In genomic region chr5:113110929-113111328, GRCm38 (mm10) we compare ENCODE assay signal across 9 mouse cellular contexts. TPM values are rescaled to one million over a fixed set of nuclear protein-coding genes. Genes with fewer than 3 reads are reported as not detected.
A peak's percentile ranks its signal among the peaks of the same experiment; 100 is the strongest.
DNase-seq lines count a peak whose midpoint lies in the region; ATAC-seq and TF ChIP-seq lines count a peak whose summit lies in the region.
"Had no signal": no experiment of that assay in that cellular context is flagged by ENCODE, and none has a peak within 500 bp of the region (broad histone marks: within the 10 kb centered on the region; RNA-seq: fewer than 3 reads in every experiment).

No protein-coding gene starts in this region.

- peaks cover 50% of the 10 kb centered on the region for H3K4me1 ChIP-seq in lung, embryonic 15.5 days
- H3K4me1 ChIP-seq in lung, adult 2 months (ENCODE audit: control insufficient read depth, insufficient read depth, low read length): peaks cover 16% of the 10 kb centered on the region
- H3K4me1 ChIP-seq in embryonic facial prominence, embryonic 15.5 days: peaks cover 62% of the 10 kb centered on the region
- H3K4me1 ChIP-seq in limb, embryonic 15.5 days: peaks cover 50% of the 10 kb centered on the region
- peaks cover 58% of the 10 kb centered on the region for H3K4me1 ChIP-seq in olfactory bulb, adult 2 months (ENCODE audit: control insufficient read depth, insufficient read depth, low read length)

- no peaks in the 10 kb centered on the region for H3K9me3 ChIP-seq in lung, embryonic 15.5 days
- H3K9me3 ChIP-seq in embryonic facial prominence, embryonic 15.5 days (replicated peaks): no peaks in the 10 kb centered on the region
- no peaks in the 10 kb centered on the region for H3K9me3 ChIP-seq in limb, embryonic 15.5 days

- H3K27ac ChIP-seq in lung, embryonic 15.5 days: peak overlapping the region; percentile 58
- peak overlapping the region; percentile 63 for H3K27ac ChIP-seq in embryonic facial prominence, embryonic 15.5 days (replicated peaks)
- H3K27ac ChIP-seq in limb, embryonic 15.5 days: peak overlapping the region; percentile 54; the same call in 1 of the 2 replicates
- peak overlapping the region; percentile 76 for H3K27ac ChIP-seq in olfactory bulb, adult 2 months (ENCODE audit: insufficient read depth, low read depth, low read length)

- WGBS in lung, embryonic 15.5 days: 7% methylated on average over 1 of the region's 1 CpGs
- 10% methylated on average over 1 of the region's 1 CpGs for WGBS in lung, adult 2 months
- WGBS in embryonic facial prominence, embryonic 15.5 days: 5% methylated on average over 1 of the region's 1 CpGs
- 0% methylated on average over 1 of the region's 1 CpGs for WGBS in limb, embryonic 15.5 days
- 14% methylated on average over 1 of the region's 1 CpGs for WGBS in olfactory bulb, adult 2 months

- no peak for DNase-seq in lung, adult 2 months
- DNase-seq in right cerebral cortex, postnatal 14 days: no peak
- DNase-seq in right cerebral cortex, postnatal 25 days: no peak
- no peak for DNase-seq in thymus, postnatal 4 days
- DNase-seq: kidney, adult 2 months had no signal

- ATAC-seq in lung, embryonic 15.5 days (ENCODE audit: borderline replicate concordance, extremely low read depth, low FRiP score, low TSS enrichment): no peak
- no peak for ATAC-seq in embryonic facial prominence, embryonic 15.5 days (ENCODE audit: insufficient number of reproducible peaks, low FRiP score, low TSS enrichment, low read depth)
- no peak for ATAC-seq in limb, embryonic 15.5 days (ENCODE audit: insufficient number of reproducible peaks, low FRiP score, low TSS enrichment, low read depth)

- H3K36me3 ChIP-seq in lung, embryonic 15.5 days: no peaks in the 10 kb centered on the region
- no peaks in the 10 kb centered on the region for H3K36me3 ChIP-seq in embryonic facial prominence, embryonic 15.5 days
- no peaks in the 10 kb centered on the region for H3K36me3 ChIP-seq in limb, embryonic 15.5 days

- TF ChIP-seq CTCF in lung, adult 2 months (IDR thresholded peaks at IDR 0.05; ENCODE audit: insufficient read depth, low read length): no peak
- TF ChIP-seq CTCF in olfactory bulb, adult 2 months (IDR thresholded peaks at IDR 0.05; ENCODE audit: insufficient read depth, low read depth, low read length): no peak

- H3K9ac ChIP-seq in lung, embryonic 15.5 days: no peak overlapping the region
- no peak overlapping the region for H3K9ac ChIP-seq in embryonic facial prominence, embryonic 15.5 days
- H3K9ac ChIP-seq in limb, embryonic 15.5 days: no peak overlapping the region

- TF ChIP-seq POLR2A in lung, adult 2 months (IDR thresholded peaks at IDR 0.05; ENCODE audit: borderline replicate concordance, extremely low read depth, low read depth, low read length): no peak
- TF ChIP-seq POLR2A in olfactory bulb, adult 2 months (IDR thresholded peaks at IDR 0.05; ENCODE audit: insufficient read depth, low read depth, low read length): no peak

- no peak overlapping the region for H3K4me3 ChIP-seq in lung, embryonic 15.5 days
- no peak overlapping the region for H3K4me3 ChIP-seq in lung, adult 2 months (replicated peaks; ENCODE audit: extremely low read depth, low read depth, low read length)
- no peak overlapping the region for H3K4me3 ChIP-seq in embryonic facial prominence, embryonic 15.5 days (replicated peaks)
- H3K4me3 ChIP-seq in limb, embryonic 15.5 days: no peak overlapping the region
- H3K4me3 ChIP-seq in olfactory bulb, adult 2 months (ENCODE audit: insufficient read depth, low read depth, low read length): no peak overlapping the region

- H3K4me2 ChIP-seq in lung, embryonic 15.5 days: no peak overlapping the region
- no peak overlapping the region for H3K4me2 ChIP-seq in embryonic facial prominence, embryonic 15.5 days (replicated peaks)
- no peak overlapping the region for H3K4me2 ChIP-seq in limb, embryonic 15.5 days

- H3K27me3 ChIP-seq in lung, embryonic 15.5 days: no peaks in the 10 kb centered on the region
- no peaks in the 10 kb centered on the region for H3K27me3 ChIP-seq in embryonic facial prominence, embryonic 15.5 days
- H3K27me3 ChIP-seq in limb, embryonic 15.5 days: no peaks in the 10 kb centered on the region

RNA-seq across cellular contexts. Expression of gene Crybb3, which starts 29.5 kb away (rescaled TPM):
- 0.42 and 0.57 TPM in 2 replicates for polyA plus RNA-seq in lung, embryonic 15.5 days (2015; fragmentation: Nextera tagmentation; extraction: Ambion mirVana)
- 5.2 and 5.7 TPM in 2 replicates for polyA plus RNA-seq in lung, adult 2 months (2012; rRNA removed)
- polyA plus RNA-seq in embryonic facial prominence, embryonic 15.5 days (2015; fragmentation: Nextera tagmentation; extraction: Ambion mirVana): 5.0 and 5.4 TPM in 2 replicates
- polyA plus RNA-seq in limb, embryonic 15.5 days (2015; fragmentation: Nextera tagmentation; extraction: Ambion mirVana): 1.0 and 1.8 TPM in 2 replicates
- polyA plus RNA-seq in olfactory bulb, adult 2 months (2012; ENCODE audit: insufficient read depth, insufficient read length, low replicate concordance, missing spikeins): not detected in 2 replicates

RNA-seq across cellular contexts. Expression of gene Crybb2, which starts 41.0 kb away (rescaled TPM):
- polyA plus RNA-seq in lung, embryonic 15.5 days (2015; fragmentation: Nextera tagmentation; extraction: Ambion mirVana): not detected in 2 replicates
- not detected in 2 replicates for polyA plus RNA-seq in lung, adult 2 months (2012; rRNA removed)
- polyA plus RNA-seq in embryonic facial prominence, embryonic 15.5 days (2015; fragmentation: Nextera tagmentation; extraction: Ambion mirVana): not detected in 2 replicates
- polyA plus RNA-seq in limb, embryonic 15.5 days (2015; fragmentation: Nextera tagmentation; extraction: Ambion mirVana): not detected in 2 replicates
- not detected in 2 replicates for polyA plus RNA-seq in olfactory bulb, adult 2 months (2012; ENCODE audit: insufficient read depth, insufficient read length, low replicate concordance, missing spikeins)
- polyA plus RNA-seq: kidney, adult 2 months had no signal
